Mouse (Mus musculus) MEL (cell line): ENCODE results near the gene Angptl6.
A peak's percentile ranks its signal among the peaks of the same experiment; 100 is the strongest.

Source experiments
- CHD2 ChIP-seq: IDR thresholded peaks from 2 replicates; pipeline ENCODE4 v1.6.1; 2011; ENCODE audit warnings: low read length, improper control_type of control experiment
- CTCF ChIP-seq, 3 experiments: IDR thresholded peaks in 2 of 3; conservative IDR thresholded peaks in 1 of 3; 2 replicates each; pipeline ENCODE4 v1.5.1; 2011 to 2012; ENCODE audit warnings: low read length in 3 of 3, low read depth in 2 of 3, mild to moderate bottlenecking in 2 of 3, improper control_type of control experiment in 1 of 3, inconsistent platforms in 1 of 3, mixed read lengths in 1 of 3, moderate library complexity in 1 of 3; ENCODE audit not compliant: control insufficient read depth in 1 of 3, insufficient read depth in 1 of 3, poor library complexity in 1 of 3, severe bottlenecking in 1 of 3
- EP300 ChIP-seq, 2 experiments: IDR thresholded peaks; 2 replicates each; pipeline ENCODE4 v1.6.1; 2011; ENCODE audit warnings: improper control_type of control experiment in 2 of 2, low read length in 2 of 2, low read depth in 1 of 2, mild to moderate bottlenecking in 1 of 2
- ETS1 ChIP-seq: IDR thresholded peaks from 2 replicates; pipeline ENCODE4 v1.6.1; 2012; ENCODE audit warnings: low read depth, mild to moderate bottlenecking, inconsistent platforms, low read length, improper control_type of control experiment, moderate library complexity
- MAFK ChIP-seq: IDR thresholded peaks from 2 replicates; pipeline ENCODE4 v1.6.1; 2011; ENCODE audit warnings: low read depth, mild to moderate bottlenecking, low read length, improper control_type of control experiment, borderline replicate concordance
- MXI1 ChIP-seq: IDR thresholded peaks from 2 replicates; pipeline ENCODE4 v1.6.1; 2011; ENCODE audit warnings: mild to moderate bottlenecking, low read depth, low read length, improper control_type of control experiment
- POLR2A ChIP-seq, 2 experiments: IDR thresholded peaks; 2 replicates each; pipeline ENCODE4 v1.6.1; 2011 to 2012; ENCODE audit warnings: low read length in 2 of 2, mild to moderate bottlenecking in 2 of 2, control low read depth in 1 of 2, improper control_type of control experiment in 1 of 2, low read depth in 1 of 2, moderate library complexity in 1 of 2; ENCODE audit not compliant: control insufficient read depth in 1 of 2, insufficient read depth in 1 of 2, poor library complexity in 1 of 2
- RCOR1 ChIP-seq: IDR thresholded peaks from 2 replicates; pipeline ENCODE4 v1.6.1; 2012; ENCODE audit warnings: low read depth, mild to moderate bottlenecking, inconsistent platforms, low read length, improper control_type of control experiment
- ZNF384 ChIP-seq: IDR thresholded peaks from 2 replicates; pipeline ENCODE4 v1.6.1; 2012; ENCODE audit warnings: low read depth, mild to moderate bottlenecking, inconsistent platforms, low read length, improper control_type of control experiment

DNA sequence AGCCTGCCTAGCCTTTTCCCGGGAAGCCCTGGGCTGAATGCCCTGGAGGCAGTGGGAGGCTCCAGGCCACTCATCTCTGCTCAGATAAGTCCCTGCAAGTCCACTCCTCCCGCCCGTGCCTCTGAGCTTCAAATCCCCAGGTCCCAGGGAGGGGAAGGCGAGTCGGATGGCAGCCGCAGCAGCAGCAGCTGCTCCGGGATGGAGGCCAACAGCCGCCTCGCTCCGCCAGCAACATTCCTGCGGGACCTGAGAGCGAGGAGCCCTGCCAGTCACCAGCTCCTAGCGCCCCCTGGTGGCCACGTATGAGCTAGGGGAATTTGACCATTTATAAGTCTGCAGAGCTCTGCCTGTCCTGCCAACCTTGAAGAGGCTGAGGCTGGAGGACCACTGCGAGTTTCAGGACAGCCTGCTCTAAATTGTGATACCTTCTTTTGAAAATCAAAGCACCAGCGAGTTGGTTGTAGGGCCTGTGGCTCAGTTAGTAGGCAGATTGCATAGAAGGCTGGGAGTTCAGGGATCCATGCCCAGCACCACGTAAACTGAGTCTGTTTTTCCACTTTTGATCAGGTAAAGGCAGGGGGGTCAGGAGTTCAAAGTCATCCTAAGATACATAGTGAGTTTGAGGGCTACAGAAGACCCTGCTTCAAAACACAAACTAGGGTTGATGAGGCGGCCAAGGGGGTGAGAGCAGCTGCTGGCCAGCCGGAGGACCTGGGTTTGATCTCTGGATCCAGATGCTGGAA is 48.5 kb downstream of the Angptl6 start:
- TF ChIP-seq CTCF (IDR thresholded peaks at IDR 0.05 in 2 of 3, conservative IDR thresholded peaks at IDR 0.05 in 1 of 3; ENCODE audit: control insufficient read depth in 1 of 3, insufficient read depth in 1 of 3, low read depth in 2 of 3, low read length in 3 of 3, poor library complexity in 1 of 3, severe bottlenecking in 1 of 3) (peak in 2 of 3 experiments; percentile 99 to 100; a peak in 5 of 6 replicates), RCOR1 (no peak), MAFK (no peak), MXI1 (no peak), POLR2A (IDR thresholded peaks at IDR 0.05; ENCODE audit: control insufficient read depth in 1 of 2, insufficient read depth in 1 of 2, low read depth in 1 of 2, low read length in 2 of 2, poor library complexity in 1 of 2) (no peak), EP300 (IDR thresholded peaks at IDR 0.05; ENCODE audit: low read depth in 1 of 2, low read length in 2 of 2) (no peak), ZNF384 (peak; percentile 55; the same call in 1 of the 2 replicates), ETS1 (no peak), CHD2 (no peak)
